ENCODE assay signal across 8 mouse cellular contexts in the genomic region with DNA sequence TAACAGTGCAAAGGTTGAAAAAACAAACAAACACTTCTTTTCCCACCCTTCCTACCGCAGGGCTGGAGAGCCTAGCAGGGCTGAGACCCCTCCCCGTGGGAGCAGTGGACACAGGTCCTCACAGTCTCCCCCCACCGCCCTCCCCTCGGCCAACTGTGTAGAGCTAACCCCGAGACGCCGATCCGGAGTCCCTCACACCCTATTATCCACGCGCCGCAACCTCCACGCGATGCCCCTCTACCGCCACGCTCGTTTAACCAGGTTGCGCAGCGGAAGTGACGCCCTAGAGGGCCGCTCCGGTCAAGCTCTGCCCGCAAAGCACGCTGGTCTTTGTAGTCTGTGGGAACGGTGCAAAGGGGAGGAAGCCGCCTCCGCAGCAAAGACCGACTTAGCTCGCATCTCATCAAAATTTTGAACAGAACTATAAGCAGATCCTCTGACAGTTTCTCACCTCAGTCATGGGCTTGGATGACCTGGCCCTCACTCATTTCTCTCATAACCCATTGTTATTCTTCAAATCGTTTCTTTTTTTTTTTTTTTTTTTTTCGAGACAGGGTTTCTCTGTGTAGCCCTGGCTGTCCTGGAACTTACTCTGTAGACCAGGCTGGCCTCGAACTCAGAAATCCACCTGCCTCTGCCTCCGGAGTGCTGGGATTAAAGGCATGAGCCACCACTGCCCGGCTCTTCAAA. TPM values are rescaled to one million over a fixed set of nuclear protein-coding genes. Genes with fewer than 3 reads are reported as not detected.
A peak's percentile ranks its signal among the peaks of the same experiment; 100 is the strongest.
DNase-seq lines count a peak whose midpoint lies in the region; ATAC-seq lines count a peak whose summit lies in the region.

TSS of gene Adat1 (minus strand) at position 290 of the 690 bp plus-strand sequence.

- WGBS in hindbrain, embryonic 15.5 days, result 5% methylated on average over 33 of the region's 33 CpGs

- ATAC-seq in hindbrain, embryonic 15.5 days (ENCODE audit: low FRiP score, low read depth), result peak; percentile 97

- H3K4me3 ChIP-seq in hindbrain, embryonic 15.5 days, result peak within 1 kb of the TSS; percentile 89

- peak within 1 kb of the TSS; percentile 85 for H3K4me2 ChIP-seq in hindbrain, embryonic 15.5 days

- H3K27me3 ChIP-seq in hindbrain, embryonic 15.5 days, result no peaks in the 10 kb centered on the region

- no peaks in the 10 kb centered on the region for H3K9me3 ChIP-seq in hindbrain, embryonic 15.5 days

- H3K9ac ChIP-seq in hindbrain, embryonic 15.5 days, result peak within 1 kb of the TSS; percentile 88

- DNase-seq in R1 (ENCODE audit: low read depth, low spot score), result peak; percentile 91
- DNase-seq in cerebellum, postnatal 25 days, result peak; percentile 87 to 93
- peak; percentile 85 to 88 for DNase-seq in frontal cortex, postnatal 36 days (ENCODE audit: low spot score in 2 of 2)
- peak; percentile 77 for DNase-seq in left cerebral cortex, adult 11 months (ENCODE audit: low spot score)
- DNase-seq in lung, postnatal 4 days, result peak; percentile 86 to 89
- DNase-seq in retina, postnatal 7 days (ENCODE audit: low read depth, low spot score), result peak; percentile 87
- peak; percentile 55 for DNase-seq in urinary bladder, adult 2 months (ENCODE audit: low spot score)

- peaks cover 8% of the 10 kb centered on the region for H3K4me1 ChIP-seq in hindbrain, embryonic 15.5 days (replicated peaks)

- H3K36me3 ChIP-seq in hindbrain, embryonic 15.5 days, result peaks cover 43% of the 10 kb centered on the region

- peak within 1 kb of the TSS; percentile 75 for H3K27ac ChIP-seq in hindbrain, embryonic 15.5 days (replicated peaks)

RNA-seq across cellular contexts. Expression of gene Adat1, which starts in this region (rescaled TPM):
- 7.8 and 8.0 TPM in 2 replicates for polyA plus RNA-seq in hindbrain, embryonic 15.5 days (2015; fragmentation: Nextera tagmentation; extraction: Ambion mirVana)
- polyA plus RNA-seq in urinary bladder, adult 2 months (2012; rRNA removed), result 5.6 and 5.9 TPM in 2 replicates

Comparison
In these comparisons a context has a peak if more than half of its experiments do, and no peak if none do; other contexts are left out.
1. Peak in every context shown above with its lines: DNase-seq, ATAC-seq, H3K4me3 ChIP-seq and H3K27ac ChIP-seq.